Mouse (Mus musculus) liver, adult 2 months (tissue): ENCODE measurements around the gene Cdk6. TPM values are rescaled to one million over a fixed set of nuclear protein-coding genes. Genes with fewer than 3 reads are reported as not detected.
A peak's percentile ranks its signal among the peaks of the same experiment; 100 is the strongest.

Experiments used
- DNase-seq: peaks from one replicate; pipeline ENCODE4 v3.0.0-alpha.2; 2011; ENCODE audit warnings: low read depth, low spot score; ENCODE audit errors: extremely low read depth
- H3K27ac ChIP-seq: fragments of 200-500 bp; replicated peaks from 2 replicates; pipeline ENCODE4 v1.5.1; 2012; ENCODE audit warnings: low read depth, mild to moderate bottlenecking, control low read depth, inconsistent platforms, low read length; ENCODE audit not compliant: insufficient read depth
- H3K27me3 ChIP-seq: fragments of 200-500 bp; 2 replicates; pipeline ENCODE4 v1.6.1; 2012; ENCODE audit warnings: mild to moderate bottlenecking, moderate library complexity, low read length, inconsistent platforms; ENCODE audit not compliant: control insufficient read depth, insufficient read depth
- H3K36me3 ChIP-seq: fragments of 200-500 bp; 2 replicates; pipeline ENCODE4 v1.6.1; 2012; ENCODE audit warnings: low read length, inconsistent platforms; ENCODE audit not compliant: control insufficient read depth, insufficient read depth
- H3K4me1 ChIP-seq: fragments of 200-500 bp; 2 replicates; pipeline ENCODE4 v1.6.1; 2011; ENCODE audit warnings: low read length; ENCODE audit not compliant: control insufficient read depth, insufficient read depth
- H3K4me3 ChIP-seq: fragments of 200-500 bp; 2 replicates; pipeline ENCODE4 v1.5.1; 2011; ENCODE audit warnings: low read depth, mild to moderate bottlenecking, control low read depth, low read length, moderate library complexity; ENCODE audit not compliant: insufficient read depth
- H3K79me2 ChIP-seq: fragments of 200-500 bp; 2 replicates; pipeline ENCODE4 v1.6.1; 2012; ENCODE audit warnings: inconsistent platforms, mild to moderate bottlenecking, low read length, moderate library complexity; ENCODE audit not compliant: control insufficient read depth, insufficient read depth
- H3K9ac ChIP-seq: fragments of 200-500 bp; 2 replicates; pipeline ENCODE4 v1.6.1; 2012; ENCODE audit warnings: low read depth, mild to moderate bottlenecking, control low read depth, inconsistent platforms, low read length
- CTCF ChIP-seq: fragments of 200-500 bp; IDR thresholded peaks from 2 replicates; pipeline ENCODE4 v1.5.1; 2011; ENCODE audit warnings: low read depth, low read length, control low read depth
- POLR2A ChIP-seq: fragments of 200-500 bp; IDR thresholded peaks from 2 replicates; pipeline ENCODE4 v1.6.1; 2011; ENCODE audit warnings: low read length, control low read depth; ENCODE audit not compliant: insufficient read depth; ENCODE audit errors: extremely low read depth
- WGBS: fragments of 180-500 bp; shearing (Covaris S2); methylation state at CpG from one replicate; pipeline ENCODE4 v1.1.7; 2018; 5-methylcytosine and 5-hydroxymethylcytosine counted together
- polyA plus RNA-seq: library from polyadenylated mRNA; depleted of rRNA; stranded (reverse); fragments of >200 nt; gene quantifications from 2 replicates; pipeline ENCODE4 v1.2.3, GENCODE M21; 2012
- total RNA-seq: library from RNA; depleted of rRNA; stranded (reverse); fragments of >200 nt; gene quantifications from 2 replicates; pipeline ENCODE4 v1.2.3, GENCODE M21; 2014

The Cdk6 gene
- total and polyA plus RNA-seq, 2 experiments: 6.1 to 9.9 TPM

- peak; percentile 45 for DNase-seq
- no peaks in the 10 kb centered on the region for H3K27me3 ChIP-seq
- WGBS: 33% methylated on average over 2 of the region's 2 CpGs
- no peak for TF ChIP-seq POLR2A
- TF ChIP-seq CTCF: no peak
- no peak overlapping the region for H3K4me3 ChIP-seq
- H3K4me1 ChIP-seq: peaks cover 4% of the 10 kb centered on the region
- no peaks in the 10 kb centered on the region for H3K36me3 ChIP-seq
- peaks cover 5% of the 10 kb centered on the region for H3K79me2 ChIP-seq
- no peak overlapping the region for H3K9ac ChIP-seq
- H3K27ac ChIP-seq: no peak overlapping the region
Measured at GRCm38 (mm10) chr5:3376167-3376566, 34.9 kb downstream of the Cdk6 start.

GRCm38 (mm10) chr5:3379252-3379651 lies 38.0 kb downstream of the Cdk6 start:
- Histone ChIP-seq H3K9ac (no peak overlapping the region), H3K79me2 (peaks cover 8% of the 10 kb centered on the region), H3K27me3 (no peaks in the 10 kb centered on the region), H3K4me1 (peaks cover 4% of the 10 kb centered on the region), H3K36me3 (no peaks in the 10 kb centered on the region), H3K4me3 (no peak overlapping the region), H3K27ac (no peak overlapping the region)
- 47% methylated on average over 4 of the region's 4 CpGs for WGBS
- DNase-seq: no peak
- TF ChIP-seq CTCF (no peak), POLR2A (no peak)

GRCm38 (mm10) chr5:3380692-3381233 lies 39.5 kb downstream of the Cdk6 start:
- Histone ChIP-seq H3K79me2 (peaks cover 8% of the 10 kb centered on the region), H3K4me1 (peaks cover 5% of the 10 kb centered on the region), H3K36me3 (no peaks in the 10 kb centered on the region), H3K4me3 (no peak overlapping the region), H3K27ac (no peak overlapping the region), H3K27me3 (no peaks in the 10 kb centered on the region), H3K9ac (no peak overlapping the region)
- WGBS: 82% methylated on average over 9 of the region's 9 CpGs
- TF ChIP-seq CTCF (no peak), POLR2A (no peak)
- no peak for DNase-seq

- H3K27me3 ChIP-seq: no peaks in the 10 kb centered on the region
Measured at GRCm38 (mm10) chr5:3381795-3382194, 40.5 kb downstream of the Cdk6 start.

GRCm38 (mm10) chr5:3382343-3383040 lies 41.2 kb downstream of the Cdk6 start:
- Histone ChIP-seq H3K79me2 (peaks cover 8% of the 10 kb centered on the region), H3K4me3 (no peak overlapping the region), H3K4me1 (peaks cover 13% of the 10 kb centered on the region), H3K9ac (no peak overlapping the region), H3K27ac (no peak overlapping the region), H3K27me3 (no peaks in the 10 kb centered on the region), H3K36me3 (no peaks in the 10 kb centered on the region)
- DNase-seq: no peak
- whole genome bisulfite sequencing: 71% methylated on average over 13 of the region's 13 CpGs
- no peak for TF ChIP-seq POLR2A
- no peak for TF ChIP-seq CTCF

More at GRCm38 (mm10) chr5:3381795-3382194, 40.5 kb downstream of the Cdk6 start:
- no peak for TF ChIP-seq POLR2A
- no peak for TF ChIP-seq CTCF
- Histone ChIP-seq H3K9ac (no peak overlapping the region), H3K36me3 (no peaks in the 10 kb centered on the region), H3K4me3 (no peak overlapping the region), H3K79me2 (peaks cover 8% of the 10 kb centered on the region), H3K27ac (no peak overlapping the region), H3K4me1 (peaks cover 6% of the 10 kb centered on the region)
- WGBS: 27% methylated on average over 8 of the region's 8 CpGs
- DNase-seq: peak; percentile 73

- Histone ChIP-seq H3K27ac (no peak overlapping the region), H3K9ac (no peak overlapping the region), H3K4me3 (no peak overlapping the region), H3K36me3 (no peaks in the 10 kb centered on the region), H3K27me3 (no peaks in the 10 kb centered on the region), H3K4me1 (peaks cover 13% of the 10 kb centered on the region), H3K79me2 (peaks cover 8% of the 10 kb centered on the region)
- no peak for DNase-seq
- TF ChIP-seq POLR2A: no peak
- no peak for TF ChIP-seq CTCF
- 90% methylated on average over 3 of the region's 3 CpGs for WGBS
Measured at GRCm38 (mm10) chr5:3383547-3383946, 42.3 kb downstream of the Cdk6 start.
